Mouse (Mus musculus): Measurements from ENCODE around the gene Cpt1c. TPM values are rescaled to one million over a fixed set of nuclear protein-coding genes. Genes with fewer than 3 reads are reported as not detected.

The Cpt1c gene
- polyA plus RNA-seq, 1 experiment from 2014 or later = 44.1 TPM

GRCm38 (mm10) chr7:44973415-44974130 lies 1.1 kb downstream of the Cpt1c start:
- Histone ChIP-seq H3K4me3 (peak overlapping the region; percentile 46), H3K36me3 (peaks cover 31% of the 10 kb centered on the region), H3K4me2 (replicated peaks) (peak overlapping the region; percentile 81), H3K27me3 (replicated peaks) (no peaks in the 10 kb centered on the region), H3K9me3 (no peaks in the 10 kb centered on the region), H3K27ac (peak overlapping the region; percentile 64; the same call in 1 of the 2 replicates), H3K9ac (peak overlapping the region; percentile 64), H3K4me1 (peaks cover 32% of the 10 kb centered on the region)
- no peak for ATAC-seq (ENCODE audit: low FRiP score, low read depth)
- 42% methylated on average over 14 of the region's 14 CpGs for WGBS

DNA sequence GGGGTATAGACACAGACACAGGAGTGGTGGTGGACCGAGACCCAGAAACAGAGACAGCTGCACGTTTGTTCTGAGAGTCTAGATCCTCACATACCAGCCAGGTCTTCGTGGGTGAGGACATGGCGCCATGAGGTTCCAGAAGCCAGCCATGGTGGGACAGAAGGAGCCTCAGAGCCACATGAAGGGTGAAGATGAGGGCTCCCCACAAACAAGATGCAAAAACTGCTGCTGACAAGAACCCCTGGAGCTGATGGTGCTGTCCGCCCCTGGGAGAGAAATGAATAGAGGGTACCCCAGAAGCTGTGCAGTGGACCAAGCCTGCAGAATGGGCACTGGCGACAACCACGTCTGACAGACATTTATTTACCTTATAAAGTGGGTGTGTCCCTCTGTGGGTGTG lies 3.5 kb downstream of the Cpt1c start:
- WGBS = 77% methylated on average over 7 of the region's 7 CpGs
- H3K4me2 ChIP-seq (replicated peaks) = peak overlapping the region; percentile 72
- H3K9ac ChIP-seq = peak overlapping the region; percentile 67
- H3K4me3 ChIP-seq = peak overlapping the region; percentile 54
- no peaks in the 10 kb centered on the region for H3K27me3 ChIP-seq (replicated peaks)
- peaks cover 32% of the 10 kb centered on the region for H3K4me1 ChIP-seq
- no peak for ATAC-seq (ENCODE audit: low FRiP score, low read depth)
- peak overlapping the region; percentile 51 for H3K27ac ChIP-seq
- H3K9me3 ChIP-seq = no peaks in the 10 kb centered on the region
- H3K36me3 ChIP-seq = peaks cover 19% of the 10 kb centered on the region

GRCm38 (mm10) chr7:44970231-44970691 lies 4.4 kb downstream of the Cpt1c start:
- WGBS = under 1% methylated on average over 36 of the region's 36 CpGs
- Histone ChIP-seq H3K4me2 (replicated peaks) (peak overlapping the region; percentile 72), H3K36me3 (peaks cover 23% of the 10 kb centered on the region), H3K27me3 (replicated peaks) (no peaks in the 10 kb centered on the region), H3K27ac (peak overlapping the region; percentile 51), H3K4me1 (peaks cover 29% of the 10 kb centered on the region), H3K4me3 (peak overlapping the region; percentile 54), H3K9me3 (no peaks in the 10 kb centered on the region), H3K9ac (peak overlapping the region; percentile 67)
- peak; percentile 94 for ATAC-seq (ENCODE audit: low FRiP score, low read depth)

- Histone ChIP-seq H3K4me1 (peaks cover 12% of the 10 kb centered on the region), H3K4me3 (no peak overlapping the region), H3K36me3 (peaks cover 53% of the 10 kb centered on the region), H3K4me2 (replicated peaks) (no peak overlapping the region), H3K9ac (peak overlapping the region; percentile 38; the same call in 1 of the 2 replicates), H3K27ac (no peak overlapping the region), H3K27me3 (replicated peaks) (no peaks in the 10 kb centered on the region), H3K9me3 (no peaks in the 10 kb centered on the region)
- 76% methylated on average over 15 of the region's 15 CpGs for WGBS
- ATAC-seq (ENCODE audit: low FRiP score, low read depth) = no peak
Observed at GRCm38 (mm10) chr7:44966638-44967037, 8.0 kb downstream of the Cpt1c start.

DNA sequence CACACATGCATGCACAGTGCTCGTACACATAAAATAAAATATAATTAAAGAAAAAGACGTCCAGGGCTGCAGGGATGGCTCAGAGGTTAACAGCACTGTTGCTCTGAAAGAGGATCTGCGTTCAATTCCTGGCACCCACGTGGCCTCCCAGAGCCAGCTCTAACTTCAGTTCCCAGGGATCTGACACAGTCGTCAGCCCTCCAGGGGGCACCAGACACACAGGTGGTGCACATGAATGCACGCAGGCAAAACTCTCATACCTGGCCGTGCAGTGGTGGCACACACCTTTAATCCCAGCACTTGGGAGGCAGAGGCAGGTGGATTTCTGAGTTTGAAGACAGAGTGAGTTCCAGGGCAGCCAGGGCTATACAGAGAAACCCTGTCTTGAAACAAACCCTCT lies 8.7 kb downstream of the Cpt1c start:
- Histone ChIP-seq H3K4me2 (replicated peaks) (no peak overlapping the region), H3K4me3 (no peak overlapping the region), H3K9me3 (no peaks in the 10 kb centered on the region), H3K4me1 (peaks cover 7% of the 10 kb centered on the region), H3K36me3 (peaks cover 57% of the 10 kb centered on the region), H3K27ac (no peak overlapping the region), H3K27me3 (replicated peaks) (no peaks in the 10 kb centered on the region), H3K9ac (no peak overlapping the region)
- WGBS = 79% methylated on average over 7 of the region's 7 CpGs
- ATAC-seq (ENCODE audit: low FRiP score, low read depth) = no peak

DNA sequence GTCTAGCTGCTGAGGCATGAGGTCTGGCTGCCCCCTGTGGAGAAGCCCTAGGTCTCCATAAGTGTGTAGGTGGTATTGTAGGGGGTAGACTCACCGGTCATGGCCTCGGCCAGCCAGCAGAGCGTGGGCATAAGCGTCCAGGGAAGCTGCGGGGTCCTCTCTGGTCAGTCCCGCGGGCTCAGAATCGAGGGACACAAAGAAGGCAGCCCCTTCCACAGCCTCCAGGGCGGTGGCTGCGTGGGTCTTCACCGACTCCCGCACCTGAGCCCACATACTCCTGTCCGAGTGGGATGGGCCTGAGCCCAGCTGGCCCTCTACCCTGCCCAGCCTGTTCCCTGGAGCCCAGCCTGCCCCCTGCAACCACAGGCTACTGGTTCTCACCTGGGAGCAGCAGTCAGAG lies 9.7 kb downstream of the Cpt1c start:
- no peak overlapping the region for H3K9ac ChIP-seq
- no peaks in the 10 kb centered on the region for H3K27me3 ChIP-seq (replicated peaks)
- no peak for ATAC-seq (ENCODE audit: low FRiP score, low read depth)
- no peaks in the 10 kb centered on the region for H3K9me3 ChIP-seq
- no peak overlapping the region for H3K27ac ChIP-seq
- peaks cover 63% of the 10 kb centered on the region for H3K36me3 ChIP-seq
- 97% methylated on average over 13 of the region's 13 CpGs for WGBS
- H3K4me3 ChIP-seq = no peak overlapping the region; the same call in 1 of the 2 replicates
- H3K4me1 ChIP-seq = no peaks in the 10 kb centered on the region
- H3K4me2 ChIP-seq (replicated peaks) = no peak overlapping the region

- 89% methylated on average over 5 of the region's 5 CpGs for WGBS
- H3K36me3 ChIP-seq = peaks cover 74% of the 10 kb centered on the region
Observed at GRCm38 (mm10) chr7:44962831-44963230, 11.8 kb downstream of the Cpt1c start.

DNA sequence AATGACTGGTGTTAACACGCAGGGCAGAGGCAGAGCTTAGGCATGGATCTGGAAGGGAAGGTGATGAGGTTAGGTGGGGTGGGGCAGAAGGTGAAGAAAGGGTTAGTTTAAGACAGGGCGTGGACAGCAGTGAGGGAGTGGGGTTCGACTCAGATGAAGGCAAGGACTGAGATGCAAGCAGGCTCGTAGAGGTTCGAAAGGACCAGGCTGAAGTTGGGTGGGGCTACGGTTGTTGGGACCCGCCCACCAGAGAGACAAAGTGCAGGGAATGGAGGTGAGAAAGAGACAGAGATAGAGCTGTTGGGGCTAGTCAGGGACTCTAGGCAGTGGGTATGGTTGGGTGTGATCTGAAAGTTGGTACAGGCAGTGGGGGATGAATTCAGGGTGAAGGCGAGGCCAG lies 12.3 kb downstream of the Cpt1c start:
- Histone ChIP-seq H3K27me3 (replicated peaks) (no peaks in the 10 kb centered on the region), H3K9me3 (no peaks in the 10 kb centered on the region), H3K4me2 (replicated peaks) (no peak overlapping the region), H3K36me3 (peaks cover 72% of the 10 kb centered on the region), H3K27ac (no peak overlapping the region), H3K4me1 (no peaks in the 10 kb centered on the region), H3K9ac (no peak overlapping the region), H3K4me3 (no peak overlapping the region)
- WGBS = 83% methylated on average over 8 of the region's 8 CpGs
- no peak for ATAC-seq (ENCODE audit: low FRiP score, low read depth)

More at GRCm38 (mm10) chr7:44962831-44963230, 11.8 kb downstream of the Cpt1c start:
- Histone ChIP-seq H3K9ac (no peak overlapping the region), H3K4me3 (no peak overlapping the region), H3K27ac (no peak overlapping the region), H3K9me3 (no peaks in the 10 kb centered on the region), H3K4me2 (replicated peaks) (no peak overlapping the region), H3K27me3 (replicated peaks) (no peaks in the 10 kb centered on the region), H3K4me1 (no peaks in the 10 kb centered on the region)
- ATAC-seq (ENCODE audit: low FRiP score, low read depth) = no peak

GRCm38 (mm10) chr7:44960512-44960910 lies 14.1 kb downstream of the Cpt1c start:
- no peaks in the 10 kb centered on the region for H3K4me1 ChIP-seq
- no peak overlapping the region for H3K4me3 ChIP-seq
- no peak overlapping the region for H3K4me2 ChIP-seq (replicated peaks)
- 91% methylated on average over 13 of the region's 13 CpGs for WGBS
- H3K27ac ChIP-seq = no peak overlapping the region
- H3K36me3 ChIP-seq = peaks cover 58% of the 10 kb centered on the region
- no peaks in the 10 kb centered on the region for H3K9me3 ChIP-seq
- ATAC-seq (ENCODE audit: low FRiP score, low read depth) = no peak
- no peaks in the 10 kb centered on the region for H3K27me3 ChIP-seq (replicated peaks)
- no peak overlapping the region for H3K9ac ChIP-seq

GRCm38 (mm10) chr7:44959874-44960511 lies 14.7 kb downstream of the Cpt1c start:
- Histone ChIP-seq H3K27ac (no peak overlapping the region), H3K9me3 (no peaks in the 10 kb centered on the region), H3K36me3 (peaks cover 53% of the 10 kb centered on the region), H3K4me1 (no peaks in the 10 kb centered on the region), H3K27me3 (replicated peaks) (no peaks in the 10 kb centered on the region), H3K4me2 (replicated peaks) (no peak overlapping the region), H3K9ac (no peak overlapping the region), H3K4me3 (no peak overlapping the region)
- 89% methylated on average over 10 of the region's 10 CpGs for WGBS
- no peak for ATAC-seq (ENCODE audit: low FRiP score, low read depth)

- Histone ChIP-seq H3K9ac (no peak overlapping the region), H3K4me1 (no peaks in the 10 kb centered on the region), H3K4me2 (replicated peaks) (no peak overlapping the region), H3K36me3 (peaks cover 50% of the 10 kb centered on the region), H3K27ac (no peak overlapping the region), H3K4me3 (no peak overlapping the region), H3K9me3 (no peaks in the 10 kb centered on the region), H3K27me3 (replicated peaks) (no peaks in the 10 kb centered on the region)
- 93% methylated on average over 8 of the region's 8 CpGs for WGBS
- ATAC-seq (ENCODE audit: low FRiP score, low read depth) = no peak
Observed at GRCm38 (mm10) chr7:44959281-44959680, 15.4 kb downstream of the Cpt1c start.

- 58% methylated on average over 7 of the region's 7 CpGs for WGBS
- Histone ChIP-seq H3K9me3 (no peaks in the 10 kb centered on the region), H3K27ac (no peak overlapping the region), H3K9ac (no peak overlapping the region), H3K27me3 (replicated peaks) (no peaks in the 10 kb centered on the region), H3K4me2 (replicated peaks) (no peak overlapping the region), H3K4me1 (no peaks in the 10 kb centered on the region), H3K36me3 (peaks cover 41% of the 10 kb centered on the region), H3K4me3 (no peak overlapping the region)
- ATAC-seq (ENCODE audit: low FRiP score, low read depth) = no peak
Observed at GRCm38 (mm10) chr7:44958208-44958607, 16.4 kb downstream of the Cpt1c start.
